Mouse (Mus musculus) cortical plate, adult 2 months (tissue): ENCODE measurements around the gene Samd4b.

Source experiments
- CTCF ChIP-seq: fragments of 200-500 bp; IDR thresholded peaks from 2 replicates; pipeline ENCODE4 v1.5.1; 2011; ENCODE audit warnings: mild to moderate bottlenecking, control low read depth, low read length; ENCODE audit not compliant: insufficient read depth; ENCODE audit errors: extremely low read depth
- POLR2A ChIP-seq: fragments of 200-500 bp; IDR thresholded peaks from 2 replicates; pipeline ENCODE4 v1.6.1; 2011; ENCODE audit warnings: mild to moderate bottlenecking, low read length, control low read depth; ENCODE audit not compliant: insufficient read depth; ENCODE audit errors: extremely low read depth

- TF ChIP-seq POLR2A, result no peak
- TF ChIP-seq CTCF, result no peak
These were observed 196.0 kb downstream of the Samd4b start for GRCm38 (mm10) chr7:28401942-28402341.
